Mouse (Mus musculus) embryonic fibroblast, embryonic 13.5 days (primary cell): ENCODE results near the gene Dcun1d4. TPM values are rescaled to one million over a fixed set of nuclear protein-coding genes. Genes with fewer than 3 reads are reported as not detected.

Experiments used
- H3K27ac ChIP-seq: 2 replicates; pipeline ENCODE4 v1.5.1; 2012; ENCODE audit warnings: low read length, control low read depth, inconsistent platforms; ENCODE audit not compliant: insufficient read depth
- H3K4me1 ChIP-seq: 2 replicates; pipeline ENCODE4 v1.6.1; 2011; ENCODE audit warnings: low read length; ENCODE audit not compliant: control insufficient read depth, insufficient read depth
- H3K4me3 ChIP-seq: 2 replicates; pipeline ENCODE4 v1.5.1; 2011; ENCODE audit warnings: mild to moderate bottlenecking, control low read depth, low read length; ENCODE audit not compliant: insufficient read depth
- CTCF ChIP-seq: IDR thresholded peaks from 2 replicates; pipeline ENCODE4 v1.5.1; 2011; ENCODE audit warnings: mild to moderate bottlenecking, control low read depth, low read length, moderate library complexity, borderline replicate concordance; ENCODE audit not compliant: insufficient read depth
- POLR2A ChIP-seq: IDR thresholded peaks from 2 replicates; pipeline ENCODE4 v1.6.1; 2011; ENCODE audit warnings: low read depth, mild to moderate bottlenecking, control low read depth, low read length, moderate library complexity
- polyA plus RNA-seq: library from polyadenylated mRNA; stranded (reverse); fragments of >200 nt; gene quantifications from 2 replicates; pipeline ENCODE4 v1.2.4, GENCODE M21; 2011; ENCODE audit warnings: low read depth; ENCODE audit not compliant: missing spikeins, insufficient read length

Dcun1d4 gene
- polyA plus RNA-seq, 1 experiment = 36.4 TPM

DNA sequence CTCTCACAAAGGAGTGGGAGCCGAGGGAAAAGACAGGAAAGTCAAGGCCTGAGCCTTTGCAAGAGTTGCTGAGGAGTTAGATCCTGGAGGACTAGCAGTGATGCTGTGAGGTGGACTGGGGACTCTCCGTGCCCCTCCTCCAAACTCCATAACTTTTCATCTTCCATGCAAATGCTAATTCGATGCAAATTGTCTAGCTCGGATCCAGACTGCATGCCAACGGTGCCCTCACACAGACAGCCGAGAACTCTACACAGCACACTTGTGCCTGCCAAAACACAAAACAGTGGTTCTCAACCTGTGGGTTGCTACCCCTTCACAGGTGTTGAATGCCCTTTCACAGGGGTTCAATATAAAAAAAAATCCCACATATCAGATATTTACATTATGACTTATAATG lies 123.7 kb downstream of the Dcun1d4 start:
- no peak overlapping the region for H3K4me3 ChIP-seq

DNA sequence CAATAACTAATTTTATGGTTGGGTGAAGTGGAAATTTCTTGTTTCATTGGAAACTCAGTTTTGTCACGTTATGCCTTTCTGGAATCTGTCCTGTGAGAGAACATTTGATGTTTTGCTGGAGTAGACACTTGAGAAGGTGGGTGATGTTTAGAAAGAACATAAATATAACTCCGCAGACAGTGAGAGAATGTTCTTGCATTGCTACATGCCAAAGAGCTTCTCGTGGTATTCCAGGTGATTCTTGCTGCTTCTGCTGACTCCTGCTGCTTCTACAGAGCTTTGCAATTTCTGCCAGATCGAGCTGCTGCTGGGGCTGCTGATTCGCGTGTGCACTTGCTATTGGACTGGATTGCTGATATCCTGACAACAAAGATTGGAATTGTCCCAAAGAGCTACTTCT lies 124.2 kb downstream of the Dcun1d4 start:
- Histone ChIP-seq H3K4me3 (no peak overlapping the region), H3K27ac (no peak overlapping the region), H3K4me1 (no peaks in the 10 kb centered on the region)
- no peak for TF ChIP-seq POLR2A
- no peak for TF ChIP-seq CTCF

More for the DNA sequence above, 123.7 kb downstream of the Dcun1d4 start:
- Histone ChIP-seq H3K27ac (no peak overlapping the region), H3K4me1 (no peaks in the 10 kb centered on the region)
- TF ChIP-seq CTCF = no peak
- TF ChIP-seq POLR2A = no peak

Other genes starting within 250 kb of the Dcun1d4 start
- 55.5 and 59.2 TPM in 2 replicates for gene Fryl, start 224.4 kb upstream of the Dcun1d4 start, polyA plus RNA-seq
- 426 and 477 TPM in 2 replicates for gene Ociad1, start 188.2 kb upstream of the Dcun1d4 start, polyA plus RNA-seq
- gene Ociad2, start 140.0 kb upstream of the Dcun1d4 start, polyA plus RNA-seq = 18.0 and 25.0 TPM in 2 replicates
- gene Cwh43, start 74.9 kb upstream of the Dcun1d4 start, polyA plus RNA-seq = not detected in 2 replicates
- gene Lrrc66, start 151.5 kb downstream of the Dcun1d4 start, polyA plus RNA-seq = not detected in 2 replicates
- gene Sgcb, start 166.8 kb downstream of the Dcun1d4 start, polyA plus RNA-seq = 21.4 and 31.6 TPM in 2 replicates
- gene Spata18, start 170.4 kb downstream of the Dcun1d4 start, polyA plus RNA-seq = 0.25 and 0.97 TPM in 2 replicates